Mouse (Mus musculus) thymus, postnatal 36 days (tissue): ENCODE results near the gene Gm973.
A peak's percentile ranks its signal among the peaks of the same experiment; 100 is the strongest.

ENCODE experiments used
- DNase-seq, 2 experiments: peaks; one replicate each; pipeline ENCODE4 v3.0.0; 2022; ENCODE audit warnings: mixed read lengths in 2 of 2

Gm973 gene

GRCm38 (mm10) chr1:59492432-59492831, 23.6 kb upstream of the Gm973 start:
- no peak for DNase-seq

GRCm38 (mm10) chr1:59495970-59496369, 20.1 kb upstream of the Gm973 start:
- no peak for DNase-seq

GRCm38 (mm10) chr1:59497741-59498613, 18.1 kb upstream of the Gm973 start:
- no peak for DNase-seq

GRCm38 (mm10) chr1:59499327-59499726, 16.7 kb upstream of the Gm973 start:
- no peak for DNase-seq

- DNase-seq = no peak
Measured at GRCm38 (mm10) chr1:59502355-59502754, 13.7 kb upstream of the Gm973 start.

- DNase-seq = no peak
Measured at GRCm38 (mm10) chr1:59503659-59504301, 12.3 kb upstream of the Gm973 start.

GRCm38 (mm10) chr1:59504302-59504700, 11.8 kb upstream of the Gm973 start:
- DNase-seq = no peak

- no peak for DNase-seq
Measured at GRCm38 (mm10) chr1:59508463-59509139, 7.5 kb upstream of the Gm973 start.

- DNase-seq = no peak
Measured at GRCm38 (mm10) chr1:59511566-59512270, 4.3 kb upstream of the Gm973 start.

- no peak for DNase-seq
Measured at GRCm38 (mm10) chr1:59520226-59520837, 4.3 kb downstream of the Gm973 start.

- DNase-seq = no peak
Measured at GRCm38 (mm10) chr1:59522456-59522855, 6.4 kb downstream of the Gm973 start.

- peak in 1 of 2 experiments; percentile 7 for DNase-seq
Measured at GRCm38 (mm10) chr1:59523378-59523958, 7.4 kb downstream of the Gm973 start.

GRCm38 (mm10) chr1:59524071-59524470, 8.0 kb downstream of the Gm973 start:
- no peak for DNase-seq

GRCm38 (mm10) chr1:59524759-59525158, 8.7 kb downstream of the Gm973 start:
- DNase-seq = no peak

GRCm38 (mm10) chr1:59527219-59527618, 11.2 kb downstream of the Gm973 start:
- no peak for DNase-seq

GRCm38 (mm10) chr1:59534976-59535810, 19.1 kb downstream of the Gm973 start:
- no peak for DNase-seq

- DNase-seq = no peak
Measured at GRCm38 (mm10) chr1:59538381-59538780, 22.3 kb downstream of the Gm973 start.

GRCm38 (mm10) chr1:59540537-59541148, 24.6 kb downstream of the Gm973 start:
- no peak for DNase-seq

- no peak for DNase-seq
Measured at GRCm38 (mm10) chr1:59541271-59542020, 25.4 kb downstream of the Gm973 start.

GRCm38 (mm10) chr1:59542231-59542630, 26.2 kb downstream of the Gm973 start:
- no peak for DNase-seq
